8 mouse cellular contexts compared by ENCODE assay signal in the genomic region with DNA sequence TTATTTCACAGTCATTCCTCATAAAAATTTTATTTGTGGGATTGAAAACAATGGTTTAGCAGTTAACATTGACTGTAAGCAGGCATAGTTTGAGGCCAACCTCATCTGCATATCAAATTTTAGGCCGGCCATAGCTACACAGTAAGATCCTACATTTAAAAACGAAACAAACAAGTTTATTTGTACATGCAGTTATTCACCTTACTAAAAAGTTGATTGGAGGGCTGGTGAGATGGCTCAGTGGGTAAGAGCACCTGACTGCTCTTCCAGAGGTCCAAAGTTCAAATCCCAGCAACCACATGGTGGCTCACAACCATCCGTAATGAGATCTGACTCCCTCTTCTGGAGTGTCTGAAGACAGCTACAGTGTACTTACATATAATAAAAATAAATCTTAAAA. TPM values are rescaled to one million over a fixed set of nuclear protein-coding genes. Genes with fewer than 3 reads are reported as not detected.
DNase-seq lines count a peak whose midpoint lies in the region; ATAC-seq and TF ChIP-seq lines count a peak whose summit lies in the region.
"Not testable (repeated sequence)": the region's sequence is repeated elsewhere in the genome, so short reads cannot be mapped to it uniquely, and the experiment has no call there.

No protein-coding gene starts in this region.

- H3K27ac ChIP-seq in embryonic facial prominence, embryonic 13.5 days; forebrain, embryonic 16.5 days (ENCODE audit: low read length); heart, postnatal 0 days (ENCODE audit: low read depth); intestine, embryonic 16.5 days (ENCODE audit: low read length); limb, embryonic 10.5 days; liver, embryonic 15.5 days (replicated peaks); midbrain, embryonic 14.5 days (replicated peaks; ENCODE audit: low read depth, low read length); stomach, embryonic 15.5 days: not testable (repeated sequence)

- H3K9me3 ChIP-seq in embryonic facial prominence, embryonic 13.5 days; forebrain, embryonic 16.5 days (ENCODE audit: control insufficient read depth, low read length); heart, postnatal 0 days (replicated peaks; ENCODE audit: control insufficient read depth, low read length); intestine, embryonic 16.5 days (ENCODE audit: control insufficient read depth, low read length); limb, embryonic 10.5 days (replicated peaks); liver, embryonic 15.5 days (replicated peaks); midbrain, embryonic 14.5 days (ENCODE audit: control insufficient read depth, low read length); stomach, embryonic 15.5 days: not testable (repeated sequence)

- H3K4me1 ChIP-seq in embryonic facial prominence, embryonic 13.5 days: peaks cover 15% of the 10 kb centered on the region
- peaks cover 23% of the 10 kb centered on the region for H3K4me1 ChIP-seq in forebrain, embryonic 16.5 days (replicated peaks; ENCODE audit: control insufficient read depth, insufficient read depth, low read length)
- peaks cover 11% of the 10 kb centered on the region; the same call in 1 of the 2 replicates for H3K4me1 ChIP-seq in heart, postnatal 0 days (ENCODE audit: control insufficient read depth, insufficient read depth)
- H3K4me1 ChIP-seq in intestine, embryonic 16.5 days (ENCODE audit: control insufficient read depth, insufficient read depth, low read length): peaks cover 11% of the 10 kb centered on the region; the same call in 1 of the 2 replicates
- H3K4me1 ChIP-seq in limb, embryonic 10.5 days: peaks cover 14% of the 10 kb centered on the region
- H3K4me1 ChIP-seq in liver, embryonic 15.5 days (replicated peaks): peaks cover 25% of the 10 kb centered on the region
- peaks cover 24% of the 10 kb centered on the region for H3K4me1 ChIP-seq in midbrain, embryonic 14.5 days (ENCODE audit: control insufficient read depth, insufficient read depth, low read length)
- H3K4me1 ChIP-seq in stomach, embryonic 15.5 days: not testable (repeated sequence)

- peak overlapping the region; percentile 31 for H3K4me3 ChIP-seq in embryonic facial prominence, embryonic 13.5 days
- H3K4me3 ChIP-seq in forebrain, embryonic 16.5 days (replicated peaks; ENCODE audit: low read length); heart, postnatal 0 days (ENCODE audit: low read depth, low read length): not testable (repeated sequence)
- peak overlapping the region; percentile 7; the same call in 1 of the 2 replicates for H3K4me3 ChIP-seq in intestine, embryonic 16.5 days (ENCODE audit: low read length)
- peak overlapping the region; percentile 90 for H3K4me3 ChIP-seq in limb, embryonic 10.5 days
- H3K4me3 ChIP-seq in liver, embryonic 15.5 days (replicated peaks): peak overlapping the region; percentile 47
- H3K4me3 ChIP-seq in midbrain, embryonic 14.5 days (replicated peaks; ENCODE audit: low read depth, low read length): peak overlapping the region; percentile 19; the same call in 1 of the 2 replicates
- H3K4me3 ChIP-seq in stomach, embryonic 15.5 days (replicated peaks): 0 out of 2 replicates have a peak overlapping the region, but pooled peaks have one; percentile 8

- H3K36me3 ChIP-seq in embryonic facial prominence, embryonic 13.5 days: peaks cover 35% of the 10 kb centered on the region
- H3K36me3 ChIP-seq in forebrain, embryonic 16.5 days (ENCODE audit: control insufficient read depth, insufficient read depth): peaks cover 11% of the 10 kb centered on the region
- peaks cover 30% of the 10 kb centered on the region for H3K36me3 ChIP-seq in heart, postnatal 0 days (replicated peaks; ENCODE audit: control insufficient read depth, insufficient read depth, low read length)
- not testable (repeated sequence) for H3K36me3 ChIP-seq in intestine, embryonic 16.5 days (ENCODE audit: control insufficient read depth, insufficient read depth, low read length)
- H3K36me3 ChIP-seq in limb, embryonic 10.5 days: peaks cover 54% of the 10 kb centered on the region
- H3K36me3 ChIP-seq in liver, embryonic 15.5 days (replicated peaks): peaks cover 37% of the 10 kb centered on the region
- H3K36me3 ChIP-seq in midbrain, embryonic 14.5 days (ENCODE audit: control insufficient read depth, insufficient read depth, low read length): peaks cover 33% of the 10 kb centered on the region
- peaks cover 25% of the 10 kb centered on the region; the same call in 1 of the 2 replicates for H3K36me3 ChIP-seq in stomach, embryonic 15.5 days

- peak overlapping the region; percentile 58 for H3K4me2 ChIP-seq in embryonic facial prominence, embryonic 13.5 days
- peak overlapping the region; percentile 39 for H3K4me2 ChIP-seq in forebrain, embryonic 16.5 days (ENCODE audit: low read length)
- peak overlapping the region; percentile 46; the same call in 1 of the 2 replicates for H3K4me2 ChIP-seq in heart, postnatal 0 days (ENCODE audit: low read depth, low read length)
- peak overlapping the region; percentile 32; the same call in 1 of the 2 replicates for H3K4me2 ChIP-seq in intestine, embryonic 16.5 days (ENCODE audit: low read depth, low read length)
- H3K4me2 ChIP-seq in liver, embryonic 15.5 days: peak overlapping the region; percentile 62
- H3K4me2 ChIP-seq in midbrain, embryonic 14.5 days (ENCODE audit: low read length): peak overlapping the region; percentile 52
- H3K4me2 ChIP-seq in stomach, embryonic 15.5 days: peak overlapping the region; percentile 41

- TF ChIP-seq CTCF in heart, postnatal 0 days (IDR thresholded peaks at IDR 0.05; ENCODE audit: low read depth): not testable (repeated sequence)

- not testable (repeated sequence) for TF ChIP-seq EP300 in heart, postnatal 0 days (IDR thresholded peaks at IDR 0.05; ENCODE audit: low read depth)

- not testable (repeated sequence) for H3K9ac ChIP-seq in embryonic facial prominence, embryonic 13.5 days; forebrain, embryonic 16.5 days (replicated peaks; ENCODE audit: low read depth, low read length); heart, postnatal 0 days (replicated peaks; ENCODE audit: low read depth, low read length); intestine, embryonic 16.5 days (ENCODE audit: low read depth, low read length); liver, embryonic 15.5 days; midbrain, embryonic 14.5 days (replicated peaks; ENCODE audit: low read length); stomach, embryonic 15.5 days

- ATAC-seq in embryonic facial prominence, embryonic 13.5 days (ENCODE audit: insufficient number of reproducible peaks, insufficient read depth, low FRiP score, low TSS enrichment, low read depth); forebrain, embryonic 16.5 days; heart, postnatal 0 days (ENCODE audit: insufficient read depth, low read depth); intestine, embryonic 16.5 days; liver, embryonic 15.5 days (ENCODE audit: insufficient read depth); midbrain, embryonic 14.5 days (ENCODE audit: low FRiP score, low TSS enrichment); stomach, embryonic 15.5 days (ENCODE audit: insufficient read depth, low FRiP score, low read depth): not testable (repeated sequence)

- DNase-seq in heart, postnatal 0 days (ENCODE audit: low spot score); limb, embryonic 10.5 days (ENCODE audit: low spot score); midbrain, embryonic 14.5 days: not testable (repeated sequence)

- WGBS in embryonic facial prominence, embryonic 13.5 days: 85% methylated on average over 3 of the region's 3 CpGs
- WGBS in forebrain, embryonic 16.5 days: 89% methylated on average over 3 of the region's 3 CpGs
- WGBS in heart, postnatal 0 days: 87% methylated on average over 3 of the region's 3 CpGs
- WGBS in intestine, embryonic 16.5 days: 72% methylated on average over 3 of the region's 3 CpGs
- WGBS in limb, embryonic 10.5 days: 84% methylated on average over 3 of the region's 3 CpGs
- WGBS in liver, embryonic 15.5 days (ENCODE audit: insufficient replicate concordance): 61% methylated on average over 3 of the region's 3 CpGs
- WGBS in midbrain, embryonic 14.5 days: 85% methylated on average over 3 of the region's 3 CpGs
- WGBS in stomach, embryonic 15.5 days: 77% methylated on average over 3 of the region's 3 CpGs

- not testable (repeated sequence) for H3K27me3 ChIP-seq in embryonic facial prominence, embryonic 13.5 days; forebrain, embryonic 16.5 days (replicated peaks; ENCODE audit: control insufficient read depth, insufficient read depth, low read length); heart, postnatal 0 days (ENCODE audit: control insufficient read depth, insufficient read depth, low read length); intestine, embryonic 16.5 days (replicated peaks; ENCODE audit: control insufficient read depth, insufficient read depth, low read length); limb, embryonic 10.5 days (ENCODE audit: low read depth, poor library complexity, severe bottlenecking); liver, embryonic 15.5 days; midbrain, embryonic 14.5 days (ENCODE audit: control insufficient read depth, insufficient read depth, low read length); stomach, embryonic 15.5 days (replicated peaks)

RNA-seq across cellular contexts. Expression of gene Cdk12, which starts 3.4 kb away (rescaled TPM):
- polyA plus RNA-seq in embryonic facial prominence, embryonic 13.5 days (2015; fragmentation: Nextera tagmentation; extraction: Ambion mirVana): 14.3 and 16.2 TPM in 2 replicates
- polyA plus RNA-seq in forebrain, embryonic 16.5 days (2015; fragmentation: Nextera tagmentation; extraction: Ambion mirVana): 11.6 and 12.3 TPM in 2 replicates
- 18.4 and 25.8 TPM in 2 replicates for total RNA-seq in heart, postnatal 0 days (2014; rRNA removed; ENCODE audit: low replicate concordance)
- 3.9 and 4.2 TPM in 2 replicates for polyA plus RNA-seq in heart, postnatal 0 days (2015; fragmentation: Nextera tagmentation; extraction: Ambion mirVana)
- polyA plus RNA-seq in intestine, embryonic 16.5 days (2015; fragmentation: Nextera tagmentation; extraction: Ambion mirVana): 6.2 and 6.5 TPM in 2 replicates
- polyA plus RNA-seq in limb, embryonic 10.5 days (2016; fragmentation: Nextera tagmentation; extraction: Ambion mirVana): 12.2 and 14.6 TPM in 2 replicates
- polyA plus RNA-seq in liver, embryonic 15.5 days (2015; fragmentation: Nextera tagmentation; extraction: Ambion mirVana): 5.3 and 5.7 TPM in 2 replicates
- 11.1 and 12.4 TPM in 2 replicates for polyA plus RNA-seq in midbrain, embryonic 14.5 days (2014; fragmentation: Nextera tagmentation; extraction: Ambion mirVana)
- polyA plus RNA-seq in stomach, embryonic 15.5 days (2015; fragmentation: Nextera tagmentation; extraction: Ambion mirVana): 9.4 and 9.7 TPM in 2 replicates

RNA-seq across cellular contexts. Expression of gene Med1, which starts 13.2 kb away (rescaled TPM):
- 78.3 and 78.4 TPM in 2 replicates for polyA plus RNA-seq in embryonic facial prominence, embryonic 13.5 days (2015; fragmentation: Nextera tagmentation; extraction: Ambion mirVana)
- polyA plus RNA-seq in forebrain, embryonic 16.5 days (2015; fragmentation: Nextera tagmentation; extraction: Ambion mirVana): 67.7 and 75.3 TPM in 2 replicates
- 29.2 and 41.4 TPM in 2 replicates for total RNA-seq in heart, postnatal 0 days (2014; rRNA removed; ENCODE audit: low replicate concordance)
- polyA plus RNA-seq in heart, postnatal 0 days (2015; fragmentation: Nextera tagmentation; extraction: Ambion mirVana): 36.7 and 38.1 TPM in 2 replicates
- 50.3 and 52.4 TPM in 2 replicates for polyA plus RNA-seq in intestine, embryonic 16.5 days (2015; fragmentation: Nextera tagmentation; extraction: Ambion mirVana)
- 73.2 and 84.3 TPM in 2 replicates for polyA plus RNA-seq in limb, embryonic 10.5 days (2016; fragmentation: Nextera tagmentation; extraction: Ambion mirVana)
- 21.1 and 21.3 TPM in 2 replicates for polyA plus RNA-seq in liver, embryonic 15.5 days (2015; fragmentation: Nextera tagmentation; extraction: Ambion mirVana)
- polyA plus RNA-seq in midbrain, embryonic 14.5 days (2014; fragmentation: Nextera tagmentation; extraction: Ambion mirVana): 55.9 and 69.7 TPM in 2 replicates
- polyA plus RNA-seq in stomach, embryonic 15.5 days (2015; fragmentation: Nextera tagmentation; extraction: Ambion mirVana): 54.5 and 57.4 TPM in 2 replicates

RNA-seq across cellular contexts. Expression of gene Fbxl20, which starts 56.1 kb away (rescaled TPM):
- 22.5 and 28.8 TPM in 2 replicates for polyA plus RNA-seq in embryonic facial prominence, embryonic 13.5 days (2015; fragmentation: Nextera tagmentation; extraction: Ambion mirVana)
- 28.0 and 32.1 TPM in 2 replicates for polyA plus RNA-seq in forebrain, embryonic 16.5 days (2015; fragmentation: Nextera tagmentation; extraction: Ambion mirVana)
- 8.8 and 12.5 TPM in 2 replicates for total RNA-seq in heart, postnatal 0 days (2014; rRNA removed; ENCODE audit: low replicate concordance)
- polyA plus RNA-seq in heart, postnatal 0 days (2015; fragmentation: Nextera tagmentation; extraction: Ambion mirVana): 8.6 and 8.8 TPM in 2 replicates
- polyA plus RNA-seq in intestine, embryonic 16.5 days (2015; fragmentation: Nextera tagmentation; extraction: Ambion mirVana): 12.8 TPM in 2 replicates
- 17.3 and 27.3 TPM in 2 replicates for polyA plus RNA-seq in limb, embryonic 10.5 days (2016; fragmentation: Nextera tagmentation; extraction: Ambion mirVana)
- 6.5 and 6.9 TPM in 2 replicates for polyA plus RNA-seq in liver, embryonic 15.5 days (2015; fragmentation: Nextera tagmentation; extraction: Ambion mirVana)
- polyA plus RNA-seq in midbrain, embryonic 14.5 days (2014; fragmentation: Nextera tagmentation; extraction: Ambion mirVana): 18.0 and 25.9 TPM in 2 replicates
- 15.9 and 17.3 TPM in 2 replicates for polyA plus RNA-seq in stomach, embryonic 15.5 days (2015; fragmentation: Nextera tagmentation; extraction: Ambion mirVana)
